Mouse (Mus musculus) heart, embryonic 16.5 days (tissue): ENCODE data around the gene Mxi1. TPM values are rescaled to one million over a fixed set of nuclear protein-coding genes. Genes with fewer than 3 reads are reported as not detected.

ENCODE experiments used
- ATAC-seq: fragments of 200-750 bp; cut with Nextera tagmentation; replicated peaks from 2 replicates; pipeline ENCODE4 v1.8.0; 2017; ENCODE audit warnings: moderate number of reproducible peaks; ENCODE audit not compliant: insufficient read depth, low FRiP score; ENCODE audit errors: extremely low read depth
- H3K27ac ChIP-seq: fragments of 300-500 bp; sonication (generic); 2 replicates; pipeline ENCODE4 v1.5.1; 2014; ENCODE audit warnings: mild to moderate bottlenecking, low read length, control low read depth, moderate library complexity
- H3K27me3 ChIP-seq: fragments of 300-500 bp; sonication (generic); 2 replicates; pipeline ENCODE4 v1.6.1; 2014; ENCODE audit warnings: low read length, mixed read lengths; ENCODE audit not compliant: control insufficient read depth, insufficient read depth
- H3K36me3 ChIP-seq: fragments of 300-500 bp; sonication (generic); 2 replicates; pipeline ENCODE4 v1.6.1; 2014; ENCODE audit not compliant: control insufficient read depth, insufficient read depth
- H3K4me1 ChIP-seq: fragments of 300-500 bp; sonication (generic); 2 replicates; pipeline ENCODE4 v1.6.1; 2014; ENCODE audit warnings: low read length, mixed read lengths; ENCODE audit not compliant: control insufficient read depth, insufficient read depth
- H3K4me2 ChIP-seq: fragments of 300-500 bp; sonication (generic); 2 replicates; pipeline ENCODE4 v1.6.1; 2014; ENCODE audit warnings: low read depth, mild to moderate bottlenecking, control low read depth, low read length
- H3K4me3 ChIP-seq: fragments of 300-500 bp; sonication (generic); 2 replicates; pipeline ENCODE4 v1.5.1; 2014; ENCODE audit warnings: mild to moderate bottlenecking, control low read depth, low read length
- H3K9ac ChIP-seq: fragments of 300-500 bp; sonication (generic); 2 replicates; pipeline ENCODE4 v1.6.1; 2014; ENCODE audit warnings: low read length, control low read depth
- H3K9me3 ChIP-seq: fragments of 300-500 bp; sonication (generic); replicated peaks from 2 replicates; pipeline ENCODE4 v1.6.1; 2016; ENCODE audit warnings: low read length; ENCODE audit not compliant: control insufficient read depth
- WGBS: fragments of 180-500 bp; shearing (Covaris S2); extraction: QIAGEN DNeasy Blood & Tissue Kit; methylation state at CpG from one replicate; pipeline ENCODE4 v1.1.7; 2014; 5-methylcytosine and 5-hydroxymethylcytosine counted together
- polyA plus RNA-seq: library from polyadenylated mRNA; unstranded; fragments of >200 nt; fragmentation: Nextera tagmentation; extraction: Ambion mirVana; gene quantifications from 2 replicates; pipeline ENCODE4 v1.2.1, GENCODE M21; 2015

The Mxi1 gene
- polyA plus RNA-seq, 1 experiment from 2014 or later: 28.7 TPM

- Histone ChIP-seq H3K4me2 (no peak overlapping the region), H3K36me3 (peaks cover 35% of the 10 kb centered on the region), H3K27me3 (no peaks in the 10 kb centered on the region), H3K9me3 (no peaks in the 10 kb centered on the region), H3K4me1 (no peaks in the 10 kb centered on the region), H3K9ac (no peak overlapping the region), H3K4me3 (no peak overlapping the region), H3K27ac (no peak overlapping the region)
- WGBS: 83% methylated on average over 8 of the region's 8 CpGs
- no peak for ATAC-seq
Measured at GRCm38 (mm10) chr19:53377652-53378051, 67.3 kb downstream of the Mxi1 start.

DNA sequence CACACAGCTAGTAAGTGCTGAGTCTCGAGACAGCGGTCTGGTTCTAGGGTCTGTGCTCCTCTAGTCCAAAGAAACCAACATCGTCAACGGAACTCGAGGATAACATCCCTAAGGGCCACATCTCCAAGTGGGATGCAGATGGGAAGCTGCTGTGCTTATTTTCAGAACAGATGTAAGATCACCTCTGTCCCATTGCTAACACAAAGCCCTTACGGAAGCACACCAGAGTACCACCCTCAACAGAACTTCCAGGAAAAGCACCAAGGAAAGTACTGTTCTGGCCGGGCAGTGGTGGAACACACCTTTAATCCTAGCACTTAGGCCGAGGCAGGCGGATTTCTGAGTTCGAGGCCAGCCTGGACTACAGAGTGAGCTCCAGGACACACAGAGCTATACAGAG lies 68.1 kb downstream of the Mxi1 start:
- no peak for ATAC-seq
- H3K27ac ChIP-seq: no peak overlapping the region
- H3K4me3 ChIP-seq: no peak overlapping the region
- no peak overlapping the region for H3K4me2 ChIP-seq
- 87% methylated on average over 10 of the region's 10 CpGs for WGBS
- no peaks in the 10 kb centered on the region for H3K9me3 ChIP-seq
- H3K4me1 ChIP-seq: no peaks in the 10 kb centered on the region
- peaks cover 42% of the 10 kb centered on the region for H3K36me3 ChIP-seq
- H3K9ac ChIP-seq: no peak overlapping the region
- no peaks in the 10 kb centered on the region for H3K27me3 ChIP-seq

GRCm38 (mm10) chr19:53383336-53383735 lies 73.0 kb downstream of the Mxi1 start:
- H3K4me1 ChIP-seq: peaks cover 4% of the 10 kb centered on the region
- H3K9ac ChIP-seq: no peak overlapping the region
- no peaks in the 10 kb centered on the region for H3K27me3 ChIP-seq
- WGBS: 72% methylated on average over 15 of the region's 15 CpGs
- H3K36me3 ChIP-seq: peaks cover 46% of the 10 kb centered on the region
- H3K27ac ChIP-seq: no peak overlapping the region
- no peaks in the 10 kb centered on the region for H3K9me3 ChIP-seq
- no peak; the same call in 1 of the 2 replicates for ATAC-seq
- H3K4me3 ChIP-seq: no peak overlapping the region
- H3K4me2 ChIP-seq: no peak overlapping the region

- Histone ChIP-seq H3K4me3 (peak overlapping the region; percentile 99), H3K9me3 (no peaks in the 10 kb centered on the region), H3K9ac (peak overlapping the region; percentile 96), H3K4me2 (peak overlapping the region; percentile 73), H3K27ac (peak overlapping the region; percentile 98), H3K27me3 (no peaks in the 10 kb centered on the region), H3K4me1 (peaks cover 16% of the 10 kb centered on the region), H3K36me3 (peaks cover 9% of the 10 kb centered on the region)
- 17% methylated on average over 6 of the region's 6 CpGs for WGBS
- no peak for ATAC-seq
Measured at GRCm38 (mm10) chr19:53389417-53389816, 79.1 kb downstream of the Mxi1 start.

GRCm38 (mm10) chr19:53389851-53390431 lies 79.6 kb downstream of the Mxi1 start:
- ATAC-seq: peak; percentile 86
- Histone ChIP-seq H3K27ac (peak overlapping the region; percentile 98), H3K36me3 (peaks cover 9% of the 10 kb centered on the region), H3K4me2 (peak overlapping the region; percentile 73), H3K4me1 (peaks cover 18% of the 10 kb centered on the region), H3K4me3 (peak overlapping the region; percentile 99), H3K9ac (peak overlapping the region; percentile 96), H3K9me3 (no peaks in the 10 kb centered on the region), H3K27me3 (no peaks in the 10 kb centered on the region)
- WGBS: under 1% methylated on average over 58 of the region's 59 CpGs

DNA sequence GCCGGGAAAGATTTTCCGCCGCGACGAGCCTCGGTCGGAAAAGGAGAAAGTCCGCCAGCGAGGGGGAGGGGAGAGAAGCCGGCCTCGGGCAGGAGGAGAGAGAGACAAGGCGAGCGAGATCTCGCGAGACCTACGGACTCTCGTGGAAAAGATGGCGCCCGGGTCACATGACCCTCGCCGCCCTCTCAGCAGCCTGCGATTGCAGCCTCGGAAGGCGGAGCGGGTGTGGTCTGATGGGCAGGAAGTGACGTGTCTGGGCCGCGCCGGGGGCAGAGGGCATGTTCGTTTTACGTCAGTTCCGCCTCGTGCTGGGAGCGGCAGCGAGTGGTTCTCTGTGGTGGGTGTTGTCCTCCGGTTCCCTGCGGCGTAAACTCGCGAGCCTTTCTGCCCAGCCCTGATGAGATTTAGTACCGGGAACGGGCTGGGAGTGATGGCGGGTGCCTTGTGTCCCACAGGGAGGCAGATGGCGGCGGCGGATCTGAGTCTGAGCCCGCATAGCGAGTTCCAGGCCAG lies 80.2 kb downstream of the Mxi1 start, which contains the start of gene Smndc1:
Gene Smndc1, minus strand, starts transcription at position 84 of the 513 bp plus-strand sequence.
- no peaks in the 10 kb centered on the region for H3K9me3 ChIP-seq

DNA sequence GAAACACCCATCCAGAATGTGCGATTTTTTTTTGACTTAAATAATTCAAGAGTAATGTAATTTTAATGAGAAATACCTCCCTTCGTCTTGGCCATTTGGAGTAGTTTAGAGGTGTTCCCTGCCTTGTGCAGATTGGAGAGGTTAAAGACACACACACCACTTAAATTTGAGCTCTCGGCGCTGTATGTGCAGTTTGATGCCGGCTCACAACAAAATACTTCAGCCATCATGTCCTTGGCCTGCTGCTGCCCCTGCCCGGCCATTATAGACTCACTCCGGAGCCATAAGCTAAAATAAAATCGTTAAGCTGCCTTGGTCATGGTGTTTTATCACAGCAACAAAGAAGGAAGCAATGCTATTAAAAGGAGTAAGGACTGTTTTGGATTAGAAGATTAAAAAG lies 81.1 kb downstream of the Mxi1 start:
- Histone ChIP-seq H3K9me3 (no peaks in the 10 kb centered on the region), H3K36me3 (peaks cover 9% of the 10 kb centered on the region), H3K9ac (peak overlapping the region; percentile 89), H3K27ac (peak overlapping the region; percentile 94), H3K4me2 (peak overlapping the region; percentile 78), H3K4me3 (peak overlapping the region; percentile 99), H3K27me3 (no peaks in the 10 kb centered on the region), H3K4me1 (peaks cover 18% of the 10 kb centered on the region)
- no peak for ATAC-seq
- WGBS: 44% methylated on average over 8 of the region's 8 CpGs

More for the DNA sequence above, 80.2 kb downstream of the Mxi1 start, which contains the start of gene Smndc1:
- under 1% methylated on average over 48 of the region's 48 CpGs for WGBS
- H3K4me1 ChIP-seq: peaks cover 18% of the 10 kb centered on the region
- H3K36me3 ChIP-seq: peaks cover 9% of the 10 kb centered on the region
- peak within 1 kb of the TSS; percentile 98 for H3K27ac ChIP-seq
- H3K4me3 ChIP-seq: peak within 1 kb of the TSS; percentile 99
- no peaks in the 10 kb centered on the region for H3K27me3 ChIP-seq
- H3K9ac ChIP-seq: peak within 1 kb of the TSS; percentile 96
- H3K4me2 ChIP-seq: peak within 1 kb of the TSS; percentile 78
- ATAC-seq: peak; percentile 98

DNA sequence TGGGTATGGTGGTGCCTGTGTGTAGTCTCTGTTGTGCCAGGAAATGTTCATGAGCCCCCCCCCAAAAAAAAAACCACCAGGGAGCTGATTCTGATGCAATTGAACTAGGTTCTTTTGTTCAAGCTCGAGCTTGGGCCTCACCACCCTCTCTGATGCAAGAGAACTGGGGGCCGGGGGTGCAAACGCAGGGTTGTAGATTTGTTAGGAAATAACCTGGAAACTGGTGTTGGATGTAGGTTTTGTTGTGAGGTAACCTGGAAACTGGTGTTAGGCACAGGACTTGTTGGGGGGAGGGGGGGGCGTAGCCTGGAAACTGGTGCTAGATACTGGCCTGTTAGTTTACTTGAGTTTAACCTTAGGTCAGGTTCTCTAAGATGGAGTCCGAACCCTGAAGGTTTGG lies 81.5 kb downstream of the Mxi1 start:
- Histone ChIP-seq H3K4me3 (no peak overlapping the region), H3K4me2 (peak overlapping the region; percentile 78), H3K27ac (no peak overlapping the region), H3K36me3 (peaks cover 9% of the 10 kb centered on the region), H3K9ac (peak overlapping the region; percentile 89), H3K9me3 (no peaks in the 10 kb centered on the region), H3K4me1 (peaks cover 18% of the 10 kb centered on the region), H3K27me3 (no peaks in the 10 kb centered on the region)
- ATAC-seq: no peak
- 87% methylated on average over 5 of the region's 5 CpGs for WGBS

- Histone ChIP-seq H3K4me2 (no peak overlapping the region), H3K27ac (no peak overlapping the region), H3K27me3 (no peaks in the 10 kb centered on the region), H3K9me3 (no peaks in the 10 kb centered on the region), H3K4me1 (peaks cover 15% of the 10 kb centered on the region), H3K36me3 (peaks cover 1% of the 10 kb centered on the region), H3K4me3 (no peak overlapping the region), H3K9ac (no peak overlapping the region)
- WGBS: 68% methylated on average over 8 of the region's 8 CpGs
- no peak for ATAC-seq
Measured at GRCm38 (mm10) chr19:53392781-53393343, 82.5 kb downstream of the Mxi1 start.
